Mouse (Mus musculus) spleen, postnatal 14 days (tissue): ENCODE data around the gene Camk1.
A peak's percentile ranks its signal among the peaks of the same experiment; 100 is the strongest.

Source experiments
- DNase-seq, 2 experiments: peaks; one replicate each; pipeline ENCODE4 v3.0.0; 2021 to 2022; ENCODE audit warnings: low spot score in 2 of 2

The Camk1 gene

GRCm38 (mm10) chr6:113306322-113306985, 37.3 kb downstream of the Camk1 start:
- DNase-seq, result peak; percentile 98

- DNase-seq, result no peak
These were observed 41.5 kb downstream of the Camk1 start for GRCm38 (mm10) chr6:113302258-113302657.

GRCm38 (mm10) chr6:113301350-113301749, 42.4 kb downstream of the Camk1 start:
- DNase-seq, result no peak

- DNase-seq, result no peak
These were observed 47.1 kb downstream of the Camk1 start for GRCm38 (mm10) chr6:113296639-113297038.

- no peak for DNase-seq
These were observed 47.7 kb downstream of the Camk1 start for GRCm38 (mm10) chr6:113296046-113296445.

GRCm38 (mm10) chr6:113292938-113293337, 50.8 kb downstream of the Camk1 start:
- no peak for DNase-seq

- no peak for DNase-seq
These were observed 53.4 kb downstream of the Camk1 start for GRCm38 (mm10) chr6:113290346-113290745.

GRCm38 (mm10) chr6:113289346-113289745, 54.4 kb downstream of the Camk1 start:
- DNase-seq, result no peak

- DNase-seq, result no peak
These were observed 56.5 kb downstream of the Camk1 start for GRCm38 (mm10) chr6:113287236-113287635.

- DNase-seq, result no peak
These were observed 57.5 kb downstream of the Camk1 start for GRCm38 (mm10) chr6:113286316-113286715.

- DNase-seq, result no peak
These were observed 58.9 kb downstream of the Camk1 start for GRCm38 (mm10) chr6:113284931-113285330.
